Mouse (Mus musculus): ENCODE results near the gene Rbfox3. TPM values are rescaled to one million over a fixed set of nuclear protein-coding genes. Genes with fewer than 3 reads are reported as not detected.

Rbfox3 gene
- polyA plus RNA-seq, 1 experiment from 2014 or later: 1.7 TPM

DNA sequence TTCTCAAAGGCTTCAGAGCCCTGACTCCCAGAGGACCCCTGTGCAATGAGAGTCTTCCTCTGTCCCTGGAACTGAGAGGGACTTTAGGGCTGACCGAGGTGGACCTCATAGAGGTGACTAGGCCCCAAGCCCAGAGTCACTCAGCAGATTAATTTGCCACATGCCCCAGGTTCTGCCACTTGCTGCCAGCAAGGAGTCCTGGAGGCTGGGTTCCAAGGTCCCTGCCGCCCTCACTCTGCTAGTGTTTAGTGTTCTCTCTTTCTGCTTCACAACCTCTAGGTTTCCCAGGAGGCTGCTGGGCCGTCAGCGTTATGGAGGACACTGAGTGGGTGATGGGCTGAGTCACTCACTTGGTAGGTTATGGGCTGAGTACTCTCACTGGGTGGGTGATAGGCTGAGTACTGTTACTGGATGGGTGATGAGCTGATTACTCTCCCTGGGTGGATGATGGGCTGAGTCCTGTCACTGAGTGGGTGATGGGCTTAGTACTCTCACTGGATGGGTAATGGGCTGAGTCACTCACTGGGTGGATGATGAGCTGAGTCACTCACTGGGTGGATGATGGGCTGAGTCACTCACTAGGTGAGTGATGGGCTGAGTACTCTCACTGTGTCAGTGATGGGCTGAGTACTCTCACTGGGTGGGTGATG, 387.8 kb downstream of the Rbfox3 start:
- no peak overlapping the region for H3K9ac ChIP-seq (ENCODE audit: low read length)
- WGBS: 84% methylated on average over 4 of the region's 4 CpGs
- no peak overlapping the region for H3K4me2 ChIP-seq (ENCODE audit: low read length)
- H3K27me3 ChIP-seq (replicated peaks; ENCODE audit: control insufficient read depth, insufficient read depth, low read length): no peaks in the 10 kb centered on the region
- H3K27ac ChIP-seq (ENCODE audit: low read depth): no peak overlapping the region
- no peak for ATAC-seq (replicated peaks; ENCODE audit: low FRiP score, low TSS enrichment, low read depth)
- H3K36me3 ChIP-seq (ENCODE audit: control insufficient read depth, insufficient read depth, low read length): no peaks in the 10 kb centered on the region
- no peaks in the 10 kb centered on the region for H3K9me3 ChIP-seq (ENCODE audit: control insufficient read depth, low read length)
- DNase-seq (ENCODE audit: low spot score): no peak
- H3K4me1 ChIP-seq (replicated peaks; ENCODE audit: control insufficient read depth, insufficient read depth, low read length): no peaks in the 10 kb centered on the region
- H3K4me3 ChIP-seq (ENCODE audit: low read depth, low read length): no peak overlapping the region

DNA sequence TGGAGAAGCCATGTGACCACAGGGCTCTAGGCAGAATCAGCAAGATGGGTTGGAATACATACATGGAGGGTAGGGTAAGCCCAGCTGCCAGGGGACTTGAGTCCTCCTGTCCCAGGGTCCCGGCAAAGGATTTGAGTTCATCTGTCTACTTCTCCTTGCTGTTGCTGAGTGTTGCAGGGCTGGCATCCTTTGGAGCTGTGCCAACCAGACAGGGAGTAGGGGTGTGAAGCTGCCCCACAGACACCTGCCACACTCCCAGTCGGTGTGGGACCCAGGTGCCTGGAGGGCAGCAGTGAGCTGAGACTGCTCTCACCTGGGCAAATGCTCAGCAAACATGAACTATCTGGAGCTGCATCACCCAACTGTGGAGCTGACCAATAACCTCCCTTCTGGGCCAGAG, 390.5 kb downstream of the Rbfox3 start:
- Histone ChIP-seq H3K4me3 (ENCODE audit: low read depth, low read length) (no peak overlapping the region), H3K4me2 (ENCODE audit: low read length) (no peak overlapping the region), H3K27ac (ENCODE audit: low read depth) (no peak overlapping the region), H3K9ac (ENCODE audit: low read length) (no peak overlapping the region), H3K9me3 (ENCODE audit: control insufficient read depth, low read length) (no peaks in the 10 kb centered on the region), H3K4me1 (replicated peaks; ENCODE audit: control insufficient read depth, insufficient read depth, low read length) (no peaks in the 10 kb centered on the region), H3K36me3 (ENCODE audit: control insufficient read depth, insufficient read depth, low read length) (no peaks in the 10 kb centered on the region), H3K27me3 (replicated peaks; ENCODE audit: control insufficient read depth, insufficient read depth, low read length) (no peaks in the 10 kb centered on the region)
- DNase-seq (ENCODE audit: low spot score) (no peak), ATAC-seq (replicated peaks; ENCODE audit: low FRiP score, low TSS enrichment, low read depth) (no peak)
- 76% methylated on average over 2 of the region's 2 CpGs for WGBS

DNA sequence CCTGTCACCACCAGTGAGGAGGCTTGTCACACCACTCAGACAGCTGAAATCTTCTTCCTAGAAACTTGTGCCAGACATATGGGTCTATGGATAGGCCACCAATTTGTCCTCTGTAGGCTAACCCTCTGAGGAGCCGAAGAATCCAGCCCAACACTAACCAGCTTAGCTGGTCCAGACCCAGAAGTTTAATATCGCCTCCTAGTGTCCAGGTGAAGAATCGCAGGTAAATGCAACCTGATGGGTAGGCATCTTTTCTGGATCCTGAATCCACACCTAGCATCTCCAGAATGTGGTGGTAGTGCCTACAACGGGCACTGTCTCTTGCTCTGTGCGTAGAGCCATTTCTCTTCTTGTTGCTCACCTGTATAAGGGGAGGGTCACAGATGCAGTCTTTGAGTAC, 391.1 kb downstream of the Rbfox3 start:
- ATAC-seq (replicated peaks; ENCODE audit: low FRiP score, low TSS enrichment, low read depth): no peak
- H3K36me3 ChIP-seq (ENCODE audit: control insufficient read depth, insufficient read depth, low read length): no peaks in the 10 kb centered on the region
- H3K4me3 ChIP-seq (ENCODE audit: low read depth, low read length): no peak overlapping the region
- no peaks in the 10 kb centered on the region for H3K4me1 ChIP-seq (replicated peaks; ENCODE audit: control insufficient read depth, insufficient read depth, low read length)
- no peak for DNase-seq (ENCODE audit: low spot score)
- H3K27me3 ChIP-seq (replicated peaks; ENCODE audit: control insufficient read depth, insufficient read depth, low read length): no peaks in the 10 kb centered on the region
- H3K27ac ChIP-seq (ENCODE audit: low read depth): no peak overlapping the region
- WGBS: 54% methylated on average over 5 of the region's 5 CpGs
- H3K9ac ChIP-seq (ENCODE audit: low read length): no peak overlapping the region
- H3K4me2 ChIP-seq (ENCODE audit: low read length): no peak overlapping the region
- H3K9me3 ChIP-seq (ENCODE audit: control insufficient read depth, low read length): no peaks in the 10 kb centered on the region

DNA sequence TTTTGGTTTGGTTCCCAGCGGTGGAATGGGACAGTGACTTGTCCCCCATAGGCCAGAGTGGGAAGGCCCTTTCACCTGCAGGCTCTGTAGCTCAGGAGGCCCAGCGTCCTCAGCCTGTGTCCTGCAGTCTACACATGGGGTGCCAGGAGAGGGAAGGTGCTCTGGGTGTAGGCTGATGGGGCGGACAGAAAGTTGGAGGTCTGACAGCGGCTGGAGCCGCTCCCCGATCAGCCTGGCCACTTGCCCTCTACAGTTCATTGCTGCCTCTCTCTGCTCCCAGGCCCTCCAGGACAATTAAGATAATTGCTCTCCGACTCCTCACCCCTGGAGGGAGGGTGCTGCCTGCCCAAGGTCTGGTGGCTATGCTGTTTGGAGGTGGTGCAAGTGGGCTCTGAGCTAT, 392.7 kb downstream of the Rbfox3 start:
- ATAC-seq (replicated peaks; ENCODE audit: low FRiP score, low TSS enrichment, low read depth) (no peak), DNase-seq (ENCODE audit: low spot score) (no peak)
- no peaks in the 10 kb centered on the region for H3K27me3 ChIP-seq (replicated peaks; ENCODE audit: control insufficient read depth, insufficient read depth, low read length)
- no peaks in the 10 kb centered on the region for H3K9me3 ChIP-seq (ENCODE audit: control insufficient read depth, low read length)
- H3K9ac ChIP-seq (ENCODE audit: low read length): no peak overlapping the region
- no peak overlapping the region for H3K4me2 ChIP-seq (ENCODE audit: low read length)
- no peaks in the 10 kb centered on the region for H3K4me1 ChIP-seq (replicated peaks; ENCODE audit: control insufficient read depth, insufficient read depth, low read length)
- no peak overlapping the region for H3K4me3 ChIP-seq (ENCODE audit: low read depth, low read length)
- H3K27ac ChIP-seq (ENCODE audit: low read depth): no peak overlapping the region
- 72% methylated on average over 7 of the region's 7 CpGs for WGBS
- no peaks in the 10 kb centered on the region for H3K36me3 ChIP-seq (ENCODE audit: control insufficient read depth, insufficient read depth, low read length)

DNA sequence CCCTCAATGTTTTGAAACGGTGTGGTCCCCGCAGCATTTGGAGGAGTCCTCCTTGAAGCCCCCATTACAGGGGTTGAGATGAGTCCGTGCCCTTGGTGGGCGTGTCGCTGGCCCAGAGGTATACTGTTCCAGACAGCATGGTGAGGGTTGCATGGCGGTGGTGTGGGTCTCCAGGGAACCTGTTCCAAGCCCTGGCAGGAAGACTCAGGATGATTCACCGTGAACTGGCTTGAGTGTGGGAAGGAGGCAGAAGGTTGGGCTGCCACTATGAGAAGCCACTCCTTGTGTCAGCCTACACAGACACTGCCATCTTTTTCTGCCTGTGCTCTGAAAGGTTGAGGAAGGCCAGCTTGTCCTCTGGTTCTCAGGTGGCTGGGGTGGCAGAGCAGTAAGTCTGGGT, 393.5 kb downstream of the Rbfox3 start:
- no peak overlapping the region for H3K4me3 ChIP-seq (ENCODE audit: low read depth, low read length)
- no peaks in the 10 kb centered on the region for H3K27me3 ChIP-seq (replicated peaks; ENCODE audit: control insufficient read depth, insufficient read depth, low read length)
- no peak overlapping the region for H3K9ac ChIP-seq (ENCODE audit: low read length)
- H3K9me3 ChIP-seq (ENCODE audit: control insufficient read depth, low read length): no peaks in the 10 kb centered on the region
- ATAC-seq (replicated peaks; ENCODE audit: low FRiP score, low TSS enrichment, low read depth) (no peak), DNase-seq (ENCODE audit: low spot score) (no peak)
- no peaks in the 10 kb centered on the region for H3K36me3 ChIP-seq (ENCODE audit: control insufficient read depth, insufficient read depth, low read length)
- H3K4me1 ChIP-seq (replicated peaks; ENCODE audit: control insufficient read depth, insufficient read depth, low read length): no peaks in the 10 kb centered on the region
- no peak overlapping the region for H3K27ac ChIP-seq (ENCODE audit: low read depth)
- 83% methylated on average over 7 of the region's 7 CpGs for WGBS
- H3K4me2 ChIP-seq (ENCODE audit: low read length): no peak overlapping the region

DNA sequence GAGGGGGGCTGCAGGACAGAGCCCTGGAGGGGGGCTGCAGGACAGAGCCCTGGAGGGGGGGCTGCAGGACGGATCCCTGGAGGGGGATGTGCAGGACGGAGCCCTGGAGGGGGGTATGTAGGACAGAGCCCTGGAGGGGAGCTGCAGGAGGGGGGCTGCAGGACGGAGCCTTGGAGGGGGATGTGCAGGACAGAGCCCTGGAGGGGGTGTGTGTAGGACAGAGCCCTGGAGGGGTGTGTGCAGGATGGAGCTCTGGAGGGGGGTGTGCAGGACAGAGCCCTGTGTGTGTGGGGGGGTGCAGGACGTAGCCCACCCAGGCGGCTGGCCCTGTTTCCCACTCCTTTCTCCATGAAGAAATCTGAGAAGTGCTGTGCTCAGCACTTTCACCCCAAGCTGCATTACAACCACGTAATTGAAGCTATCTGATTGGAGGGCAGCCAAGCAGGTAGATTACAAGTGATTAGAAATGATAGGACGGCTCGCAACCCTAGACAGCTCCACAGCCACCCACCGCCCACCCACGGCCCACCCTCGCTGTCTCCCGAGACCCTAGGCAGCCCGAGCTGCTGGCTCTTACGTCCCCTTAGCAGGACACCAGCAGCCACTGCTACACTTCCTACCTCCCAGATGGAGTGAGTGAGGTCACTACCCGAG, 399.0 kb downstream of the Rbfox3 start:
- no peak for DNase-seq (ENCODE audit: low spot score)
- Histone ChIP-seq H3K4me2 (ENCODE audit: low read length) (peak overlapping the region; percentile 21; the same call in 1 of the 2 replicates), H3K4me3 (ENCODE audit: low read depth, low read length) (no peak overlapping the region), H3K9ac (ENCODE audit: low read length) (no peak overlapping the region), H3K27me3 (replicated peaks; ENCODE audit: control insufficient read depth, insufficient read depth, low read length) (no peaks in the 10 kb centered on the region), H3K4me1 (replicated peaks; ENCODE audit: control insufficient read depth, insufficient read depth, low read length) (peaks cover 11% of the 10 kb centered on the region), H3K27ac (ENCODE audit: low read depth) (no peak overlapping the region), H3K9me3 (ENCODE audit: control insufficient read depth, low read length) (no peaks in the 10 kb centered on the region), H3K36me3 (ENCODE audit: control insufficient read depth, insufficient read depth, low read length) (no peaks in the 10 kb centered on the region)
- peak; percentile 40; the same call in 1 of the 2 replicates for ATAC-seq (replicated peaks; ENCODE audit: low FRiP score, low TSS enrichment, low read depth)
- 32% methylated on average over 15 of the region's 15 CpGs for WGBS

DNA sequence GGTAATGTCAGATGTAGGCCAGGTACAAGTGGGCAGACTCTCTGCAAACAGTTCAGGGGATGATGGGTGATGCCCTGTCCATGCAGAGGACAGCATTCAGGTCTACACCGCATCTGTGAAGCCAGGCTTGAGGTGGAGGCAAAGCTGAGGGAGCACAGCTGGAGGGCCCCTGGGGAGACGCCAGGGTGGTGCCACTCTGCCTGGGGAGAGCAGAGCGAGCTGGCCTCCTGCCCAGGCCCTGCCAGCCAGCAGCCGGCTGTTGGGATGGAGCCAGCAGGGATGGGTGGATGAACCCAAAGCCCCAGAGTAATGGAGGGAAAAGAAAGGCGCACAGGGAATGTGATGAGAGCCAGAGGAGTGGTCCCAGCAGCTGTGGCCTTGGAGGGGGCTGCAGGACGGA, 399.5 kb downstream of the Rbfox3 start:
- Histone ChIP-seq H3K9me3 (ENCODE audit: control insufficient read depth, low read length) (no peaks in the 10 kb centered on the region), H3K4me3 (ENCODE audit: low read depth, low read length) (no peak overlapping the region), H3K9ac (ENCODE audit: low read length) (no peak overlapping the region), H3K27ac (ENCODE audit: low read depth) (no peak overlapping the region), H3K4me1 (replicated peaks; ENCODE audit: control insufficient read depth, insufficient read depth, low read length) (peaks cover 11% of the 10 kb centered on the region), H3K36me3 (ENCODE audit: control insufficient read depth, insufficient read depth, low read length) (no peaks in the 10 kb centered on the region), H3K27me3 (replicated peaks; ENCODE audit: control insufficient read depth, insufficient read depth, low read length) (no peaks in the 10 kb centered on the region), H3K4me2 (ENCODE audit: low read length) (0 out of 2 replicates have a peak overlapping the region, but pooled peaks have one; percentile 21)
- WGBS: 45% methylated on average over 6 of the region's 6 CpGs
- DNase-seq (ENCODE audit: low spot score): no peak
- no peak for ATAC-seq (replicated peaks; ENCODE audit: low FRiP score, low TSS enrichment, low read depth)

DNA sequence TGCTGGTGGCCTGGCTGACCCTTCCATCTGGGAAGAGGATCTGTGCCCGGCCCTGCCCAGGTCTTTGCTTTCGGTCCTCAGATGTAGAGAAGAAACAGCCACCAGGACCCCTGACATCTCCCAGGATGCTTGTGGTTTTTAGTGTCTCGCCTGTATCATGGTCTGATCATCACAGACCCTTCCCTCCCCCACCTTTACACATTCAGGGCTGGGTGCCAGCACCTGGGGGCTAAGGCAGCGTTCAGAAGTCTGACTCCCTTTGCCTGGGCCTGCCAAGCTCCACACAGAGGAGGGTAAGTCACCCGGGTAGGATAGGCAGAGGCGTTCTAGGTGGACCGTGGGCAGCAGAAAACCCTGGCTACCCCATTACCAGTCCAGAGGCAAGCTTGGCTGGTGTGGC, 403.1 kb downstream of the Rbfox3 start:
- Histone ChIP-seq H3K36me3 (ENCODE audit: control insufficient read depth, insufficient read depth, low read length) (no peaks in the 10 kb centered on the region), H3K4me1 (replicated peaks; ENCODE audit: control insufficient read depth, insufficient read depth, low read length) (peaks cover 12% of the 10 kb centered on the region), H3K4me2 (ENCODE audit: low read length) (no peak overlapping the region), H3K27me3 (replicated peaks; ENCODE audit: control insufficient read depth, insufficient read depth, low read length) (peaks cover 16% of the 10 kb centered on the region), H3K4me3 (ENCODE audit: low read depth, low read length) (no peak overlapping the region), H3K9me3 (ENCODE audit: control insufficient read depth, low read length) (no peaks in the 10 kb centered on the region), H3K9ac (ENCODE audit: low read length) (no peak overlapping the region), H3K27ac (ENCODE audit: low read depth) (no peak overlapping the region)
- 74% methylated on average over 7 of the region's 7 CpGs for WGBS
- DNase-seq (ENCODE audit: low spot score) (no peak), ATAC-seq (replicated peaks; ENCODE audit: low FRiP score, low TSS enrichment, low read depth) (no peak)

DNA sequence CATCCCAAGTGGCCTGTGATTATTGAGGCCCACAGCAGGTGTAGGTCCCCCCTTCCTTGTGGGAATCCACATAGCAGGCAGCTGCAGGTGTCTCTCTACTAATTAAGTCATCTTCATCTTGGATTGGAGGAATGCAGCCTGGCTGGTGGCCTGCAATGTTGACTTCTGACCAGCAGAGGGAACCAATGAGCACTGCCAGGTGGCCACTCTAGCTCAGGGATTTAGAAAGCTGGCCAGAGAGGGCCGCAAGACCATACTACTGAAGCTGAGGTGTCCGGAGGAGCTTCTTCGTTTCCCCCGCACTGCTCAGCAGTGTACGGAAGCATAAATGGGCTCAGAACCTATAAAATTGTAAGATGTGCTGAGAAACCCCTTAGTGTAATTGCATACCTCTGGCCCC, 403.5 kb downstream of the Rbfox3 start:
- H3K4me2 ChIP-seq (ENCODE audit: low read length): no peak overlapping the region
- ATAC-seq (replicated peaks; ENCODE audit: low FRiP score, low TSS enrichment, low read depth): 0 out of 2 replicates have a peak, but pooled peaks have one; percentile 45
- no peak overlapping the region for H3K9ac ChIP-seq (ENCODE audit: low read length)
- 34% methylated on average over 5 of the region's 5 CpGs for WGBS
- H3K27ac ChIP-seq (ENCODE audit: low read depth): no peak overlapping the region
- peaks cover 16% of the 10 kb centered on the region for H3K4me1 ChIP-seq (replicated peaks; ENCODE audit: control insufficient read depth, insufficient read depth, low read length)
- no peak overlapping the region for H3K4me3 ChIP-seq (ENCODE audit: low read depth, low read length)
- H3K27me3 ChIP-seq (replicated peaks; ENCODE audit: control insufficient read depth, insufficient read depth, low read length): peaks cover 20% of the 10 kb centered on the region
- DNase-seq (ENCODE audit: low spot score): peak; percentile 87
- no peaks in the 10 kb centered on the region for H3K9me3 ChIP-seq (ENCODE audit: control insufficient read depth, low read length)
- H3K36me3 ChIP-seq (ENCODE audit: control insufficient read depth, insufficient read depth, low read length): no peaks in the 10 kb centered on the region

Measured in intestine, embryonic 14.5 days (tissue).